8 mouse cellular contexts compared by ENCODE assay signal in genomic region chr4:156197131-156197828, GRCm38 (mm10). TPM values are rescaled to one million over a fixed set of nuclear protein-coding genes. Genes with fewer than 3 reads are reported as not detected.
A peak's percentile ranks its signal among the peaks of the same experiment; 100 is the strongest.
DNase-seq lines count a peak whose midpoint lies in the region; ATAC-seq and TF ChIP-seq lines count a peak whose summit lies in the region.

Gene Agrn (minus strand): TSS chr4:156197488.

- 0 out of 2 replicates have a peak within 1 kb of the TSS, but pooled peaks have one; percentile 7 for H3K27ac ChIP-seq in MEL (ENCODE audit: control insufficient read depth, low read depth, low read length)
- peak within 1 kb of the TSS; percentile 89 for H3K27ac ChIP-seq in hindbrain, embryonic 14.5 days

- TF ChIP-seq EP300 in MEL (IDR thresholded peaks at IDR 0.05; ENCODE audit: low read depth in 1 of 2, low read length in 2 of 2) = no peak

- peak within 1 kb of the TSS; percentile 97 for H3K4me2 ChIP-seq in hindbrain, embryonic 14.5 days (replicated peaks)

- no peak for TF ChIP-seq CTCF in MEL (IDR thresholded peaks at IDR 0.05 in 2 of 3, conservative IDR thresholded peaks at IDR 0.05 in 1 of 3; ENCODE audit: control insufficient read depth in 1 of 3, insufficient read depth in 1 of 3, low read depth in 2 of 3, low read length in 3 of 3, poor library complexity in 1 of 3, severe bottlenecking in 1 of 3)

- no peak for TF ChIP-seq RAD21 in MEL (IDR thresholded peaks at IDR 0.05; ENCODE audit: low read depth, low read length)

- peaks cover 0 to 15% of the 10 kb centered on the region in 2 experiments; a peak in 2 of 4 replicates for H3K36me3 ChIP-seq in MEL (ENCODE audit: control insufficient read depth in 1 of 2, insufficient read depth in 2 of 2, low read length in 2 of 2)
- H3K36me3 ChIP-seq in hindbrain, embryonic 14.5 days (replicated peaks; ENCODE audit: control insufficient read depth, insufficient read depth) = 0 out of 2 replicates have a peak, but pooled peaks cover 8% of the 10 kb centered on the region

- H3K79me2 ChIP-seq in MEL (ENCODE audit: control insufficient read depth, insufficient read depth, low read length, poor library complexity) = peaks cover 6% of the 10 kb centered on the region; the same call in 1 of the 2 replicates

- DNase-seq in MEL (ENCODE audit: low read depth, low spot score) = peak; percentile 50
- DNase-seq in cerebellum, adult 11 months = peak; percentile 73
- peak; percentile 64 for DNase-seq in gastrocnemius, adult 18-20 months (ENCODE audit: low spot score)
- peak; percentile 81 for DNase-seq in hindbrain, embryonic 14.5 days (ENCODE audit: low spot score)
- DNase-seq in layer of hippocampus, postnatal 36 days = peak; percentile 42 to 57
- DNase-seq in lung, postnatal 4 days = peak; percentile 81 to 87
- DNase-seq in right cerebral cortex, postnatal 14 days = peak; percentile 71
- DNase-seq in yolk sac, embryonic 10.5 days (ENCODE audit: low spot score) = peak; percentile 86

- H3K4me3 ChIP-seq in MEL (ENCODE audit: control insufficient read depth in 1 of 2, insufficient read depth in 1 of 2, low read depth in 2 of 2, low read length in 2 of 2) = peak within 1 kb of the TSS; percentile 77 to 98
- peak within 1 kb of the TSS; percentile 91 for H3K4me3 ChIP-seq in hindbrain, embryonic 14.5 days (replicated peaks; ENCODE audit: low read length)

- peak within 1 kb of the TSS; percentile 90 for H3K9ac ChIP-seq in MEL (ENCODE audit: control insufficient read depth, low read depth, low read length, poor library complexity, severe bottlenecking)
- peak within 1 kb of the TSS; percentile 89 for H3K9ac ChIP-seq in hindbrain, embryonic 14.5 days

- H3K27me3 ChIP-seq in MEL (ENCODE audit: control insufficient read depth in 1 of 2, insufficient read depth in 2 of 2, low read length in 2 of 2) = no peaks in the 10 kb centered on the region
- no peaks in the 10 kb centered on the region; the same call in 1 of the 2 replicates for H3K27me3 ChIP-seq in hindbrain, embryonic 14.5 days (ENCODE audit: control insufficient read depth, insufficient read depth, low read length)

- ATAC-seq in hindbrain, embryonic 14.5 days (ENCODE audit: low FRiP score) = peak; percentile 84

- under 1% methylated on average over 28 of the region's 88 CpGs for WGBS in hindbrain, embryonic 14.5 days

- TF ChIP-seq POLR2A in MEL (IDR thresholded peaks at IDR 0.05; ENCODE audit: control insufficient read depth in 1 of 2, insufficient read depth in 1 of 2, low read depth in 1 of 2, low read length in 2 of 2, poor library complexity in 1 of 2) = peak in 1 of 2 experiments; percentile 21; a peak in 1 of 4 replicates

- peaks cover 9 to 13% of the 10 kb centered on the region in 2 experiments; a peak in 3 of 4 replicates for H3K4me1 ChIP-seq in MEL (ENCODE audit: control insufficient read depth in 1 of 2, insufficient read depth in 2 of 2, low read length in 2 of 2)
- peaks cover 37% of the 10 kb centered on the region for H3K4me1 ChIP-seq in hindbrain, embryonic 14.5 days (replicated peaks; ENCODE audit: control insufficient read depth, insufficient read depth, low read length)

- H3K9me3 ChIP-seq in MEL (replicated peaks; ENCODE audit: insufficient read depth, low read length) = no peaks in the 10 kb centered on the region
- H3K9me3 ChIP-seq in hindbrain, embryonic 14.5 days (ENCODE audit: control insufficient read depth, low read length) = no peaks in the 10 kb centered on the region

TF ChIP-seq in MEL, 35 proteins besides CTCF, POLR2A, EP300 and RAD21:
- TF ChIP-seq ZNF384 (IDR thresholded peaks at IDR 0.05; ENCODE audit: low read depth, low read length) = no peak
- peak; percentile 40 for TF ChIP-seq NELFE (IDR thresholded peaks at IDR 0.05; ENCODE audit: low read depth, low read length)
- 0 out of 2 replicates have a peak, but pooled peaks have one; percentile 3 for TF ChIP-seq TCF12 (IDR thresholded peaks at IDR 0.05; ENCODE audit: low read depth, low read length)
- peak; percentile 38; the same call in 1 of the 2 replicates for TF ChIP-seq MXI1 (IDR thresholded peaks at IDR 0.05; ENCODE audit: low read depth, low read length)
- TF ChIP-seq HCFC1 (IDR thresholded peaks at IDR 0.05; ENCODE audit: low read depth, low read length) = 0 out of 2 replicates have a peak, but pooled peaks have one; percentile 14

RNA-seq across cellular contexts. Expression of gene Agrn, which starts in this region (rescaled TPM):
- total RNA-seq in MEL (2012; rRNA removed) = 13.7 and 19.3 TPM in 2 replicates
- polyA plus RNA-seq in MEL (2012; ENCODE audit: insufficient read depth in 1 of 2, insufficient read length in 2 of 2, low read depth in 1 of 2, low replicate concordance in 2 of 2, missing spikeins in 1 of 2) = 10 to 100 TPM in 1 of 2 experiments, not detected in 1; 43.0 TPM
- 1 to 10 TPM; 4.8 to 5.6 TPM for total RNA-seq in gastrocnemius, adult 18-20 months (2021)
- polyA plus RNA-seq in hindbrain, embryonic 14.5 days (2014; fragmentation: Nextera tagmentation; extraction: Ambion mirVana) = 121 and 127 TPM in 2 replicates
- total RNA-seq in layer of hippocampus, postnatal 36 days (2021) = 100 to 1,000 TPM; 142 to 154 TPM

Comparison
In these comparisons a context has a peak if more than half of its experiments do, and no peak if none do; other contexts are left out.
1. Peak in every context shown above with its lines: DNase-seq, ATAC-seq, H3K4me3 ChIP-seq and H3K27ac ChIP-seq.